Mouse (Mus musculus) embryo, embryonic 10 days (tissue): ENCODE measurements around the gene Hectd4.

ENCODE experiments used
- DNase-seq: peaks from one replicate; pipeline ENCODE4 v3.0.0-alpha.2; 2015; ENCODE audit warnings: low spot score

Hectd4 gene

GRCm38 (mm10) chr5:121361696-121362095 lies 141.7 kb downstream of the Hectd4 start:
- no peak for DNase-seq

DNA sequence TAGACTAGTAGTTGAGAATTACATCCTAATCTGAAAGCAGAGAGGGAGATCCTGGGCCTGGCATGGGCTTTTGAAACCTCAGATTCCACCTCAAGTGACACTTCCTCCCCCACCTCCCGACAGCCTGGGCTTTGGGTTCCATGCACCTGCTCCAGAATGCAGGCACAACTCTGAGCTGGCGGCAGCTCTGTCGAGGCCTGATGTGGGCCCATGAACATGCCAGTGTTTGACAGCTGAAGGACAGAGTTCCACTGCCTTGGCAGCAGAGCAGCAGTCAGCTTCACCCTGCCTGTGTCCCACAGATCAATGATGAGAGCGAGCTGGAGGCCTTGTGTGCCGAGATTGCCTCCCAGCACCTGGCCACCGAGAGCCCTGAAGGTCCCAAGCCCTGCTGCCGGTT lies 143.4 kb downstream of the Hectd4 start:
- no peak for DNase-seq

DNA sequence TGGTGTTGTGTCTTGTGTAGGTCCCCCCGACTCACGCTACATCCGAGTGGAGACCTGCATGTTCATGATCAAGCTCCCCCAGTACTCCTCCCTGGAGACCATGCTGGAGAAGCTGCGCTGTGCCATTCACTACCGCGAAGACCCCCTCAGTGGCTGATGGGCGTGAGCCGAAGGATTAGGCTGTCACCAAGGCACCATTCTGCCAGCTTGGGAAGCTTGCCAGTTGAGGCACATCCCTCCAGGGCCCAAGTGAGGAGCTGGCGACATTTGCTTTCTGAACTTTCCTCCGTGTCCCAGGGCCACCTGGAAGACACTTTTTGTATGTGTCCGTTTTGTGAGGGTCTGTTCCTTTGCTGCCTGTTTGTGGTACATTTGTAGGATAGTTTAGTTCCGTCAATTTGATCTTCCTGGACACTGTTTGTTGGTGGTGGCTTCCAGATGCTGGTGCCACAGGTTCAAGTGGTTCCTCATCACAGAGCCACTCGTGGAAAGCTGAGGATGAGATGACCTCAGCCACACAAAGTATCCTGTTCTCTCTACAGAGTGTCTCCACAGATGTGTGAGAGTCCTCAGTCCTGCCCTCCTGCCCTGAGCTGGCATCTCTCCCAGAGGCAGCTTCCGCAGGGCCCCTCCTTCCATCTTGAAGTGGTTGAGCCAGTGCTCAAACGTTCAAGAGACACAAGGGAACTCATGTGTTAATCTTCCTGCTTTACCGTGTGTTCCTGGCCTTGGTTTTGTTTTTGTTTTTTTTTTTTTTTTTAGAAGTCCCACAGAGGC lies 146.6 kb downstream of the Hectd4 start:
- DNase-seq = no peak

DNA sequence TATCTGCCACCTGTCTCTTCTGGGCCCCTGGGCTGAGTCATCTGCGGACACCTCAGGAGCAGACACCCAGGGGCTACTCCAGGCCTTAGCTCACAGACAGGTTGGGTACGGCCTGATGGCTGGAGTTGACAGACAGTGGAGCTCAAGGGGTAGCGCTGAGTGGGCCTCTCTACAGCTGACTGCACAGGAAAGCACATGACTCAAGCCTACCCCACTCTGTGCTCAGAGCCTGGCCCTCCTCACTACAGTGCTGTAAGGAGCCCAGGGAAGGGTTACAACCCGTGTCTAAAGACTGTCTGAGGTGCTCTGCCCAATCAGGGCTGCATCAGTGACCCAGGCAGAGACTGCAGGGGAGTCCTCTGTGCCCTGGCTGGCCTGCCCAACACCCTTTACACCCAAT lies 147.2 kb downstream of the Hectd4 start:
- no peak for DNase-seq

- no peak for DNase-seq
These were observed 151.7 kb downstream of the Hectd4 start for GRCm38 (mm10) chr5:121371712-121372111.

DNA sequence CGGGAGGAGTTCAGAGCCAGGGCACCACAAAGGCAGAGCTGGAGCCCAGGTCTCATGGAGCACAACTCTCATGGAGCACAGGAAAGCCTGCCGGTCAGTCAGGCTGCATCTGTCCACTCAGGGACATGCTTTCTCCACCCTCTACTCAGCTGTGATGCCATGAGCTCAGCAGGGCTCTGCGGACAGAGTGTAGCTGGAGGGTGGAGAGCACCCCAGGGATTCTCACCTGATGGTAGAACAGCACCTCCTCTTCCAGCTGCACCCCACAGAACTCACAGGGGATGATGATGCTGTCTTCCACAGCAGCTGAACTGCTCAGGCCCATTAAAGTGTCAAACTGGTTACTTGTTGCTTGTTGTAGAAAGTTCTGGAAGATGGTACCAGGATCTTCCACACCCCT lies 154.8 kb downstream of the Hectd4 start:
- DNase-seq = no peak

- peak; percentile 32 for DNase-seq
These were observed 157.0 kb downstream of the Hectd4 start for GRCm38 (mm10) chr5:121376972-121377371.

DNA sequence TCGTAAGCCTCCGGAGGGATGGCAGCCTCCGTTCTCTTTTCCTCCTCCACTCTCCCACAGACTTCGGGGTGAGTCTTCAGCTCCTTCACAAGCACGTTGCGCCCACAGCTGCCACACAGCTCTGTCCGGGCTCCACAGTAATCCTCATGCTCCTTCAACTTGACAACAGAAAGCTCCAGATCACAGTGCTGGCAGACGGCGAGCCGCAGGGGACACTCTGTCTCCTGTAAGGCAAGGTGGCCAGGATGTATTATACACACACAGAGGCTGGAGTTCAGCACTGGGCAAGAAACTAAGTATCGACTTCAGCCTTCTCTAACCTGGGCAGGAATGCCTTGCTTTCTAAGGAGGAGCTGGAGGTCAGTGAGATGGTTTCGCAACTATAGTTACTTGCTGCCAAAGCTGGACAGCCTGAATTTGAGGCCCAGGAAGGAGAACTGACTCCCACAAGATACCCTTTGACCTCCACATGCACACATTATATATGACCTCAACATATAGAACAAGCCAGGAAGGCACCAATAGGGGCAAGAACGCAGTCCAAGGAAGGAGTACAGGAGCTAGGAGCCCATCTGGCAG lies 158.7 kb downstream of the Hectd4 start:
- no peak for DNase-seq

DNA sequence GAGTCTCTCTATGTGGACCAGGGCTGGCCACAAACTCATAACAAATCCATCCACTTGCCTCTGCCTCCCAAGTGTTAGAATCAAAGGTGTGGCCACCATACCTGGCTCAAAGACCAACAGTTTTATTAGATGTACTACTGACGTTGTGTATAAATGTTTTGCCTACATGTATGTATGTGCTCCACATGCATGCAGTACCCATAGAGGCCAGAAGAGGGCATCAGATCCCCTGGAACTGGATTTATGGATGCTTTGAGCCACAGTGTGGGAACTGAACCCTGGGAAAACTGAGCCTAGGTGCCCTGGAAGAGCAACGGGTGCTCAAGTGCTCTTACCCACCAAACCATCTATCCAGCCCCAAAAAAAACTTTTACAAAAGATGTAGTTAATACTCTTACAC lies 160.7 kb downstream of the Hectd4 start:
- DNase-seq = no peak

- no peak for DNase-seq
These were observed 164.1 kb downstream of the Hectd4 start for GRCm38 (mm10) chr5:121383857-121384756.

DNA sequence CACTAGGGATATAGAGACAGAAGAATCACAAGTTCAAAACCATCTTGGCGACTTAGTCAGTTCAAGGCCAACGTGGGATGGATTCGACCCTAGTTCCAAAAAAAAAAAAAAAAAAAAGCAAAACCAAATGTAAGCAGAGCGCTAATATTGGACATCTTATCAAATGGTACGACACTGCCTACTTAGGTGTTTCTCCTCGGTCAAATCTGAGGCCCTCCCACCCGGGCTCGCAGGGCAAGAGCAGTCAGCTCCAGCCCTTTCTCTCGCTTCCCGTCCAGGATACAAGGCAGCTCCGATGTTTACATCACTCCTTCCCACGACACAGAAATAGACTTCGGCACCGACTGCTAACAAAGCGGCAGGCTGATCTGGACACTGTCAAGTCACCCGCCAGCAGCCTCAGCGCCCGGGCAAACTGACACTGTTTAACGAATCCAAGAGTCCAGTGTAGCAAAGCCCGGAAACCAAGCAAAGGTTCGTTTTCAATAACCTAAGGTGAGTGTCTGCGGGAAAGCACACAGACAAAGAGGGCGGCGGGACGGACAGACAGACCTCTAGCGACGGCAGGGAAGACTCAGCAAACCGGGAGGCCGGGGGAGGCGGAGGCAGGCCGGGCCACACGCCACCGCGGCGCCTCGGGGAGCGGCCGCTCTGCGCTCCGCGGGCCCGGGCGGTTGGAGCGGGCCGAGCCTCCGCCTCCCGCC lies 164.9 kb downstream of the Hectd4 start:
- DNase-seq = peak; percentile 74

DNA sequence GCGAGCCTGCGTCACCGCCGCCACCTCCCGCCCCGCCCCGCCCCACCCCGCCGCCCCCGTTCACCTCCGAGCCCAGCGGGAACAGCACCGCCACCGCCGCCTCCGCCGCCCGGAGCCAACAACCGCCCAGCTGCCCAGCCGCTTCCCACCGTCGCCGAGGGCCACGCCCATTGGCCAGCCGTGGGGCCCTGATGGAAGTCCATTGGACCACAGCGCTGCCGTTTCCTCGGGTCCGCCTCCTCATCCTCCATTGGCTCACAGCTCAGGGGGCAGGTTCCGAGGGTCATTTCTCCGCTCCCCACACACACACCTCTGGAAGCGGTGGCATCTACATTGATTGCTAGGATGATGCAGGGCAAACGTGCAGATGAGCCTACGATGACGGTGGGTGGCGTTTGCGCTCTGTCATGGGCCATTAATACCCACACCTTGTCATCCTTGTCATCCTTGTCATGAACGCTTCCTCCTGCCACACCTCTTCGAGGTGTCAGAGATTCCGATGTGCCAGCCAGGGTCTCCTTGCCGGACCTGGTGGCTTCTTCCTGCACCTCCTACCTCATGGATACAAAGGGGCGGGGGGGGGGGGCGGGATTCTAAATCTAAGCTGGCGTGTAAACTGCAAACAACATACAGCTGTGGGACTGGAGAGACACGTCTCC lies 165.6 kb downstream of the Hectd4 start, which contains the start of gene Trafd1:
Gene Trafd1 (minus strand): TSS at position 172 of the 659 bp plus-strand sequence.
- DNase-seq = peak; percentile 98

GRCm38 (mm10) chr5:121386120-121386909 lies 166.3 kb downstream of the Hectd4 start:
- DNase-seq = no peak

DNA sequence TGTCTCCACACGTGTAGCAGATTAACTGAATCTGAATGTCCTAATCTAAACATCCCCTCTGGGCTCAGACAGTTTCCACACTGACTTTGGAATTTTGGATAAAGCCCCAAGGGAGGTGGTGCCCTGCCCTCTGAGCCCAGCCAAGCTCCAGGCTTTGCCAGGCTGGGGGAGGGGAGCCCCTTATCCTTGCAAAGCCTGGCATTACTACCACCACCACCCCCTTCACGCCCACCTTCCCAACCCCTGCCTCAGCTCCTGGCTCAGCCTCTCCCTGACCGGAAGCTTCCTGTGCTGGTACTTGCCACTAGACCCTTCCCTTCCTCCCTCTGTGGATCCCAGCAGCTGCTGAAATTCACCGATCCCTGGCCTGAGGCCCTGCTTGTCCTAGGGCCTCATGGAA lies 167.1 kb downstream of the Hectd4 start:
- no peak for DNase-seq

GRCm38 (mm10) chr5:121389106-121389505 lies 169.1 kb downstream of the Hectd4 start:
- no peak for DNase-seq

DNA sequence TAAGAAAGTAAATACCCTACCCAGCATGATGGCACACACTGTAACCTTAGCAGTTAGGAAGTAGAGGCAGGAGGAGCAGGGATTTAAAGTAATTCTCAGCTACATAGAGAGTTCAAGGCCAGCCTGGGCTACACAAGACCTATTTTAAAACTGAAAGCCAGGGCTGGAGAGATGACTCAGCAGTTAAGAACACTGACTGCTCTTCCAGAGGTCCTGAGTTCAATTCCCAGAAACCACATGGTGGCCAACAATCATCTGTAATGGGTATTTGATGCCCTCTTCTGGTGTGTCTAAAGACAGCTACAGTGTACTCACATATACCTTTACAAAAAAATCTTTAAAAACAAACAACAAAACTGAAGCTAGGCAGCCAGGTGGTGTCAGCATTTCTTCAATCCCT lies 169.7 kb downstream of the Hectd4 start:
- no peak for DNase-seq

GRCm38 (mm10) chr5:121392667-121393380 lies 172.8 kb downstream of the Hectd4 start:
- DNase-seq = peak; percentile 62

DNA sequence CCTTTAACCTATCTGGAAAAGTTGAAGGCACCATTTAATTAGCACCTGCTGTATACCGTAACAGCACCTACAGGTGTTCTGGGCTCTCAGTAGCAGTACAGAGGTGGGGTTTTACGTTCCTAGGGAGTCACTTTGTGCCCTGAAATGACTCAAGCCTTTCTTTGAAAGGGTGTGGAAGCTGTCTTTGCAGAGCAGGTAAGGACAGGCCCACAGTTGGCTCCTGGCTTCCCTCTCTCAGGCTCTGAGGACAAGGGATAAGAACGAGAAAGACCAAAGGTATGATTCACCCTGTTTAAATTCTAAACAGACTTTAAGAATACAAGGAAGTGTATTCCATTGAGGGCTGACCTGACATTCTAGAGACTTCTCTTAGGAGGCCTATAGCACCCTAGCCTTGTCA lies 173.4 kb downstream of the Hectd4 start:
- no peak for DNase-seq

- no peak for DNase-seq
These were observed 175.6 kb downstream of the Hectd4 start for GRCm38 (mm10) chr5:121395621-121396020.
